Mouse (Mus musculus) thymus, postnatal 0 days (tissue): ENCODE measurements at regions not wholly inside any gene's neighbourhood (a gene's known extent, or its start where the extent isn't known, plus 50 kb on each side); places are given as distances from the start of the nearest gene placed in this dataset.

Experiments used
- DNase-seq: peaks from one replicate; pipeline ENCODE4 v3.0.0-alpha.2; 2015; ENCODE audit warnings: low spot score

DNA sequence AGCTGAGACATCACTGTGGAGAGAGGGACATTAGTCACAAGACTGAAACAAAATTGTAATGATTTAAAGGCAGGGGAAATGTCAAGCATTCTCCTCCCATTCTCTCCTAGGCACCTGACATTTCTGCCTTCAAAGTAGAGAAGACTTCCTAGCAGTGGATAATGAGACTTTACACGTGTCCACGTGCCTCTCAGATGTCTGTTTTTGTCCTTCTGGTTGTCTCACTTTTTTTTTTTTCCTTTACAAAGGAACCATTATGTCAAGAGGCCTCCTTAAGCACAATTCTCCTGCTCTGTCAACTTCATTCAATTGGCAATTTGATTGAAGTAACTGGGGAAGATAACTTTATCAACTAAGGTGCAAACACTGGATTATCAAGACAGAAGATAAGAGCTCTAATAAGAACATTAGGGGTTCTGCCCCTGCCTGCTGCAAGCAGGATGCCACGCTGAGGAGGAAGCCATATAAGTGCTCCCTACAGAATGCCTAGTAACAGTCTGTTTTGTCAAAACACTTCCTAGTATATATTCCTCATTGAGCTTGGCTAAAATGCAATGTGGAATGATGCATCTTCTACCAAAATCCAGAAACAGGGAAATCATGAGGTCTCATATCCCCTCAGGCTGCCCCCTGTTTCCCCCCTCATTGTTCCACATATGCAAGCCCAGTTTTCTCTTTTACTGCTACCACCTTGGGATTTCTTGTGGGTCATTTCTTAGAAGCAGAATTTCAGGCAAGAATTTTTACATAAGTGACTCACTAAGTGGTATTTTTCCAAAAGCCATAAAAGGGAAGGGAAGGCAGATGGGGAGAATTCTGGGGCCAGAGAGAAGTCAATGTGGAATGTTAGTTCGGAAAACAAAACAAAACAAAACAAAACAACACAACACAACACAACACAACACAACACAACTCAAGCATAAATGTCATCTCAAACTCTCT is 967.0 kb upstream of the Lrrc6 start:
- DNase-seq, result no peak

DNA sequence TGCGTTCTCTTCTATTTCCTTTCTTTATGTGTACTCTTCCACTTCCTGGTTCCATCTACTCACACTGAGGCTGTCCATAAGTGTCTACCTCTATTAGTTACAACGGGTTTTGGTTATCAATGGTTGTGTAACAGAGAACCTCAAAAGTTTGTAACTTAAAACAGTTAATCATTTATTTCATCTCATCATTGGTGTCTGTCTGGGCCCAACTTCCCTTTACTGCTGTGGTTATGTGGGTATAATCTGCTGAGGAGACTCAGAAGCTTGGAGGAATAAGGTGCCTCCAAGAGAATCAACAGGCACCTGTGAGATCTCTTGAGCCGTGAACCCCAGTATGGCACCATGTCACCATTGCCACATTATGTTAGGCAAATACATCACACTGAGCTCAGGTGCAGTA is 962.2 kb upstream of the Lrrc6 start:
- no peak for DNase-seq

DNA sequence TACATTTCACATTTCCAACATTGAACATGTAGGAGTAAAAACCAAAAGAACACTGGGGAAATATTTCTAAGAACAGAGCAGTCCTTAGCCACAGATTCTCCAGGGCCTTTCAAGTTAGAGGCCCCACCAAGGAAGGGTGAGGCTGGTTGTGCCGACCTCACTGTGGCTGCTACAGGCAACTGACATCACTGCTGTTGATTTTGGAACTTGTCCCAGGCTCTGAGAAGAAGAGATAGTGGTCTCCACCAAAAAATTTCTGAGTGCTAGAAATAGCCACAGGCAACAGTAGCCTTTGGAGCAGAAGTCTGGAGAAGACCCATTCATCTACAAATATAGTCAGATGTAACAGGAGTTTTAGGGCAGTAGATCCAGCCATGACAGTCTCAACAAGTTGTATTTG is 959.7 kb upstream of the Lrrc6 start:
- peak; percentile 7 for DNase-seq

DNA sequence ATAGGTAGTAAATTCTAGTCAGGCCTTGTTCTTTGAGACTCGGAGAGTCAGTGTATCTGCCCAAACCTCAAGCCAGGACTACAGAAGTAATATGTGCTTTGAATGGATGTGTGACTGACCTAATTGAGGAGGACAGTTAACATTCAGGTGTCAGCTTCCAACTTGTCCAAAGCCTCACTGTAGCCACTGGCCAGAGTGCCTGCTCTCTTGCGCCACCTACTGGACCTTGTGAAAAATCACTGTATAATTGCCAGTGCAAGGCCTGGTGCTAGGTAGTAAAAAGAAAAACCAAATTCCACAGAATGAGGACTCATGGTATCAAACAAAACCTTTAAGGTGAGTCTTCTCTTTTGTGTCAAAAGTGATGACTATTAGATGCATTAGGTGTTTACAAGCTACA is 933.6 kb upstream of the Lrrc6 start:
- DNase-seq, result peak; percentile 60

DNA sequence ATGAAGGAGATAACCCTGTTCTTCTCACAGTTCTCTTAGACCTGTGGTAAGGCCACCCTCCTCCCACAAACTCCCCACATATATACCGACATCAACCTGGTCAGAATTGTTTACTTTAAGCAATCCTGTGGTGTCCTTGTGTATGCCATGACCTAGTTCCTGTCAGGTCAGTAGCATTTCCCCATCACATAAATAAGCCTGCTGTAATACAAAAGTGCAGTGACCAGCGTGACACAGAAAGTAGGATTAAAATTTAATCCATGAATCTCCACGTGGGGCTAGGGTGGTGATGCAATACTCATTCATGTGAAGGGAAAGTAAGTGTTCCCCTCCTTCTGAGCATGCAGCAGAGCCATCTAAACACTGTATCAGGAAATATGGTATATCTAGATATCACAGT is 923.2 kb upstream of the Lrrc6 start:
- DNase-seq, result no peak

DNA sequence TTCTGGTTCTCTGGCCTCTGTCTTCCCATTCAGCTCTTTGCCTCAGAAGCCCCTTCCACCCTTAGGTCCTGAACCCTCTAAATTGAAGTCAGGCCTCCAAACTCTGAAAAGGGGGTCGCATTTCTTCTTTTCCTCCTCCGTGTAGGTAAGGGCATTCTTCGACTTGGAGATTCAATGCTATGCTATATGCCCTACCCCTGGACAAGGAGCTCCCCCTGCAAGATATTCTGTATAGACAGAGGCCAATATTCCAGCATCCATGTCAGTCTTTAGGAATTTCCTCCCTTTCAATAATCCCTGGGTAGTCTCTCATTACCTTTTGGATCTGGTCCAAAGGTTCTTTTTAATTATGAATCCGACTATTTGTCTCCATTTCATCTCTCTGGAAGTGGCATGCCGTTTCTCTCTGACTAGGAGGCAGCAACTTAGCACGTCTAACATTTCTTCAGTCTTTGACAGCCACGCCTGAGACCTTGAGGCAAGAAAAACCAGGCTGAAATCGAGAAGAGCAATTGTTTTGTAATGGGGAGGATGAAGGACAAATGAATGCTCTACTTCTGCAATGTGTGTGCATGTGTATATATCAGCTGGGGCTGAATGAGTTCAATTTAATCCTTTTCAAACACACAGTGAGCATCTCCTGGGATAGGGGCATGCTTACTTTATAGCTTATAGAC is 921.7 kb upstream of the Lrrc6 start:
- no peak for DNase-seq

DNA sequence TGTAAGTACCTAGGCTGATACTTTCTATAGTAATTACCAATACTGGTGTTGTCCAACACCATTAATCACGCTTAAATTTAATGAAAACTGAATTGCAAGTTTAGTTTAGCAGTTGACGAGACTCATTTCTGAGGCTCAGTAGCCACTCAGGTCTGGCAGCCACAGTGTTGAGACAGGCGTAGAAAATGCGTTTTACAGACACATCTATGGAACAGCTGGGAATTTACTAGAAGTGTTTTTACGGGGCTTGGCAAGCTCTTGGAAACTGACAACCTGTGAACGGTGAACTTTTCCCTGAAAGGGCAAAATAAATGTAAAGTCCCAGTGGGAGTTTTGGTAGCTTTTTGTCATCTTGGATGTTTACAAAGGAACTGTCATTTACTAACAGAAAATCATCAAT is 920.1 kb upstream of the Lrrc6 start:
- DNase-seq, result no peak

DNA sequence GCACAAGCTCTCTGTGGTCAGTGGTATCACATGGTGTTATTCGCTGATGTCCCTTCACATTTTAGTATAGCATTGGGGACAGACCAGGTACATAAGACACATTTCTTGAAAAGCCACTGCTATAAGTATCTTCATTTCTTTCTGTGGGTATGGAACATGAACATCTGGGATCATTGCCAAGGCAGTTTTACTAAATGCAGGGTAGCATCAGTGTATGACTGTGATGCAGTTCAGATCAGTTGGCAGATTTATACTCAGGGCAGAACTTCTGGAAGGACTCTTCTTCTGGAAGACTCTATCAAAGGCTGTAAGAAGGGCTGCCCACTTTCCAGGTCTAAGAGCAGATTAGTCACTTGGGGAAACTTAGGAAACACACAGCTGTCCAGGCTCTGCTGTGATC is 919.0 kb upstream of the Lrrc6 start:
- DNase-seq, result no peak

DNA sequence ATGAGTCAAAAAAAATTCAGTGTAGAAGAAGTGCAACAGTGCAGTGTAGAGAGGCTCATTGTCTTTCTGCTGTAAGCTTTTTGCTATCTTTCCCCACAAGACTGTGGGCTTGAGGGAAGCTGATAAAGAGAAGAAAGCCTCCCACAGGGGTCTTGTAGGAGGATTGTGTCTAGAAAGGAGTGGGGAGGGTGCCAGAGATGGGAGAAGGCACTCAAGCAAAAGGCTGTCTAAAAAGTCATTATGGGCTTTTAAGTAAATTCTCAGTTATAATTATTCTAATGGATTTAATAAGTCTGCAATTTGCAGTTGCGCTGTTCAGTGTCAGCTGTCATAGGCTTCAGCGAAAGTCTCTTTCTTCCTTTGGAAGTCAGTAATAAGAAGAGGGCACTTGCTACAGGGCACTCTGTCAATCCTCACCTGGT is 917.0 kb upstream of the Lrrc6 start:
- DNase-seq, result no peak

DNA sequence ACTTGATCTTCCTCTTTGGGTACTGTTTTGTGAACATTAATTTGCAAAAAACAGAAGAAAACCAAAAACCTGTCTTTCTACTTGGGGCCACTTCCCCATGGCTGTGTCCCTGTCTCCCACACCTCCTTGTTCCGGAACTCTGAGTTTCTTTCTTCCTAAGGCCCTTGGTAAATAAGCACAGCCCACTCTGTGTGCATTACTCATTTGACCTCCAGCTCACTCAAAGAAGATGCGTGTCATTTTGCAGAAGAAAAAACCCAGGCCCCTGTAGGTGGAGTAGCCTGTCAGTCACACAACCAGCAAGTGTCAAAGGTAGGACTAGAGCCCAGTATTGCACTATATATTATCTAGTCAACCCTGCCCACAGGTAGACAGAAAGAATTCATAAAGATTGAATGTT is 915.1 kb upstream of the Lrrc6 start:
- no peak for DNase-seq

DNA sequence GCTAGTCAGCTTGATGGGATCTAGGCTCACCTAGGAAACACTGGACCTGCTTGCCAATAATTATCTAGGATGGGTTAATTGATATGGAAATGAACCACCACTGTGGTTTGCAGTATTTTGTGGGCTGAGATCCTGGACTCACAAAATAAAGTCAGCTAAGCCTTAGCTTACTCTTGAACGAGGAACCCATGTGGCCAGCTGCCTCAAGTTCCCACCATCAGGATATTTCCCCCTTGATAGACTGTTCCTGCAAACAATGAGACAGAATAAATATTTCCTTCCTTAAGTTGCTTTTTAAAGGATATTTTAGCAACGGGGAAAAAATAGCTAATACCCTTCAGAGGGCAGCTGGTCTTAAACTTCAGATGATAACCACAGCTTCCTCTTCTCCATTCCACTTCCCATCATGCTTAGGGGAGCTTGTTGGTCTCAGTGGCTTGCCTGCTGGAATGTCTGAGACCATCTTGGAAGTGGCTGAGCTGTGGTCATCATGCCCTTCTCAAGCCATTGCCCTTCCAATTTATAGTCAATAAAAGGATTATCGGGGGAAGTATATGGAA is 913.7 kb upstream of the Lrrc6 start:
- DNase-seq, result no peak

DNA sequence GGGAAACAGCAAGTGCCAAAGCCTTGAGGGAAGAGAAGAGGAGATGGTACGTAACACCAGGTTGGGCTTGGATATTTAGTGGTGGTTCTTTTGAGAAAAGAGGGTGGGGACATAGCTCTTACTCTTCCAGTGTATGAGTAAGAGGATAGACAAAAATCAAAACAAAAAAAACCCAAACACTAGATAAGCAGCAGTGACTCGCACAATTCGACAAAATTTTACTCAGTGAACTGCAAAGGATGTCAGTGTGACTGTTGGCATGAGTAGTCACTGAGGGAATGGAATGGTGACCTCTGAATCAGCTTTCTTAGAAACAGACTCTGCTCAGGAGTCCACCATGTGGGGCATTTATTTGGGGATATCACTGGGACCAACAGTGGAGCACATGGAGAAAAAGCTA is 912.9 kb upstream of the Lrrc6 start:
- no peak for DNase-seq

DNA sequence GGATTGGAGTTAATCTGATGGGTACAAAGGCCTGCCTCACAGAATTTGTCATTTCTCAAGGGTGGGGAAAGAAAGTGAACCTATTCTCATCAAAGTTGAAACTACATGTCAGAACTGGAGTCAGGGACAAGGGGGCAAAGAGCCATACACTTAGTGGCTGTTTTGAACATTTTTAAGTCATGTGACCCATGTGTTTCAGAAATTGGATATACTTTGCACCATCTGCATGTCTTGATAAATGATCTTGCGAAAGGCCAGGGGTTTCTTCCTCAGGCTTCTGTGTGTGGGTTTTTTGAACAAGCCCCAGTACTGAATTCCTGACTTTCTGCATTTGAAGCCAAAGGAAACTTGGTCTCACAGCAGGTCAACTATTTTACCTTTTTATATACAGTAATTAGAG is 911.7 kb upstream of the Lrrc6 start:
- no peak for DNase-seq

DNA sequence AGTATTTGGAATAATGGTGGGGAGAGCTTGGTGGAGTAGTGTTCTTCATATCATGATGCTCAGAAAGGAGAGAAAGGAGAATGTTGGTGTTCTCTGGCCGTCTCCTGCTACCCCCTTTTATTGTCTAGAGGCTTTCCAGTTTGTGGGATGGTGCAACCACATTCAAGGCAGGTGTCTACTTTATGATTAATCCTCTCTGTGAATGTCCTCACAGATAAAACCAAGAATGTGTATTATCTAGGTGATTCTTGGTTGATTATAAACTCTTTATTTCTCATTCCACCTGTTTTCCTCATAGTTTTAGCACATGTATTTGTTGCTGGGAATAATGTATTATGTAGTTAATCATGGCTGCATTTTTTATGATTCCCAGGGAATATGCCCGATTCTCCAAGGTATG is 910.9 kb upstream of the Lrrc6 start:
- DNase-seq, result no peak

DNA sequence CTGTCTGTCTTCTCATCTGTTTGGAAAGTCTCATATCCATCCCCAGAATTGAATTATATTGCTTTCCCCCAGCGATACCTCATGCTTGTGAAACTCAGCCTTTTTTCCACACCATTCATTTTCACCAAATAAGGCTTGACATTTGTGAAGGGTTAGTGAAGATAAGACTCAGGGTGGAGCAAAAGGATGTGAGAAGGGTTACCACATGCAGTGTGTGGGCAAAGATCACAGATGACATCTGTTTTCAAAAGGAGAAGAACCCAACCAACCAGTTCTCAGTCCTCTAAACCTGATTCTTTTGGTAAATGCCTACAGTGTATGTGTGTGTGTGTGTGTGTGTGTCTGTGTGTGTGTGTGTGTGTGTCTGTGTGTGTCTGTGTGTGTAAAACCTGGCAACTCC is 909.3 kb upstream of the Lrrc6 start:
- DNase-seq, result peak; percentile 72

DNA sequence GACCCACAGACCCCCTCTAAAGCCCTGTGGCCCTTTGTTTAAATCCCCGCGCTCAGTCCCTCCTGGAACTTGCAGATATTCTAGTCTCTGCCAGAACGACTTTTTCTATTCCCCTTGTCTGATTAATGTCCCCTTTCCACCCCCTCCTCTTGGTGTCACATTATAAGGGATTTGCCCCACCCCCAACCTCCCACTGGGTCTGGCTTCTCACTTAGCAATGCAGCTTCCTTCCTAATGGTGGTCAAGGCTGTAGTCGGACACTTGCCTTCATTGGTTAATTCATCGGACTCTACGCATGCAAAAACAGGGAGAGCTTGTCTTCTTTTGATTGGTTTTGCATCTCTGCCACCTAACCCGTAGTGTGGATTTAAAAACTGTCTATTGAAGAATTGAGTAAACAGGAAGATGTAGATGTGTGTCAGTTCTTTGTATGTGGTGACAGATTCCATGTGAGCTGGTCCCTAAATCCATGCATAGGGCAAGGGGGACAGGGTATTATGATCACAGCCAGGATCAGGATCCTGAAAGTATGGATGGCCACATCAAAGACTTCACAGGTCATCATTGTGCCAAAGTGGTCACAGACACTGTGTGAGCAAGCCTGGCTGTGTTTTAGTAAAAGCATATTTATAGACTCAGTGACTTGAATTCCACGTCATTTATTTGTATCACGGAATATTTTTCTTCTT is 908.3 kb upstream of the Lrrc6 start:
- no peak for DNase-seq

DNA sequence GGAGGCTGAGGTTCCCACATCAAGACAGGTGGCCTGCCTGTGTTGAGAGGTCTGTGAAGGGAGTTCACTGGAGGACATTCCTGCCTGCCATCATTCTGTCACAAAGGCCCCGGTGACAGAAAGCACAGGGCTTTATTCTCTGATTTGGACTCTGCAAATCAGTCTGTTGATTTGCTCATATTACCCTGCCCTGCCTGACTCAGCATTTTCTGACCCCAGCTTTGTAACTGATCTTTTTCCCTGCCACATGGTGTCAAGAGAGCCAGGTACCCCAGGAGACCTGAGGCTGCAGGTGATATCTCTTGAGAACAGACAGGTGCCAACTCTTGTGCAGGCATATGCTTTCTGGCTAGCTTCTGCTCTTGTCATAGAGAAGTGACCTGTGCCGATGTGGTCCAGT is 906.5 kb upstream of the Lrrc6 start:
- DNase-seq, result no peak

DNA sequence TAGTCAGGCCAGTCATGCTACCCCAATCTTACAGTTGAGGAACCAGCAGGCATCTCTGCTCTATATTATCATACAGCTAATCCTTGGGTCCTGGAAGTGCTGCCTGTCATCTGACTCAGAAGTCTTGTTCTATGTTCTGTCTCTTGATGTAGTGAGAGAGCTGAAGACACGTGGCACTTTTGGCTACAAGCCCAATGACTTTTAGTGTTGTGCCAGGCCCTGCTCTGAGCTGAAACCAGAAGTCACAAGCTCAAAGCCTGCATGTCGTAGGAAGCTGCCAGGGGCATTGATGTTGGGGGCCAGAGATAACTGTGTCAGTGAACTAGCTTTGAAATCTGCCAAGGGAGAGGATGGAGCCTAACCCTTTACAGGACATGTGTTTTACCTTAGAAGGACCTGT is 904.8 kb upstream of the Lrrc6 start:
- no peak for DNase-seq

DNA sequence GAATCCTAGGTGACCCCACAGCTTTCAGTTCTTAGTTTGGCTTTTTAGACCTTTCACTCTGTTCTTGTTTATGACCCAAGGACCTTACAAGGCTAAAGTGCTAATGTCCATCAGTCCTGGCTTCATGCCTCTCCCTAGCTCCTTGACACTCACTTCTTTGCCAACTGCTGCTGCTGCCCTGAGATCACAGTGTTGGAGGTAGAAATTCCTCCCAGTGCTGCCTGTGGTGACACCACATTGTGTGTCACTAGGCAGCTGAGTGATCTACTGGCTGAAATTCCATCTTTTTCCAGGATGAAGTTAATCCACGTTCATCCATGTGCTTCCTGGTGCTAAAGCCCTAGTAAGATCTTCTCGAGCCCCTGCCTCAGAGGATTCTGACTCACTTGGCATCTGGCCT is 904.3 kb upstream of the Lrrc6 start:
- no peak for DNase-seq

DNA sequence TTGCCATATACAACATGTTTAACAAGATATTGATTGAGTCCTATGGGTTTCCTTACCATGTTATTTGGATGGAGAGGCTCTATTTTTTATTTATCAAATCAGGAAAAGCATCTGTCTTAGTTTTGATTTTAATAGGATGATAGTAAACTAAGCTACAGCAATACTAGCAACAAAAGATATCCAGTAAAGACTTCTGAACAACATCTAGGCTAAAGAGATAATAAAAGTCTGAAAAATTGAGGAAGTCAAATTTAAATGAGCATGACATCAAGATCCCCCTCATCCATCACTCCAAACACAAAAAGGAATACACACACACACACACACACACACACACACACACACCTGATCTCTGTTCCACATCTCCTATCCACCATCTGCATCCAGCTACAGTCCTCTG is 901.6 kb upstream of the Lrrc6 start:
- no peak for DNase-seq

DNA sequence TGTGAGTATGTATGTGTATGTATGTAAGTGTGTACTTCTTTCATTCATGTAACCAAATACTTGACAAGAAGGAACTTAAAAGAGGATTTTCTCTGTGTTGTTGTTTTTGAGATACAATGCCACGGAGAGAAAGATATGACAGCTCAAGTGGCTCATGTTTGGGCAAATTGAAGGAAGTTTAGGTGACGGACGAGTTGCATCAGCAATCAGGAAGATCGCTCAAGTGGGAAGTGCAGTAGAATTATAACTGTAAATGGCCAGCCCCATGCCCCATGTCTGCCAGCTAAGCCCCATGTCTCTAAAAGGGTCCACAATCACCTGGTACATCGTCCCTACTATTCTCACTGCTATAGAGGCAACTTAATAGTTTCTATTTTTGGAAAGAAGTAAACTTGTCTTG is 896.6 kb upstream of the Lrrc6 start:
- no peak for DNase-seq

DNA sequence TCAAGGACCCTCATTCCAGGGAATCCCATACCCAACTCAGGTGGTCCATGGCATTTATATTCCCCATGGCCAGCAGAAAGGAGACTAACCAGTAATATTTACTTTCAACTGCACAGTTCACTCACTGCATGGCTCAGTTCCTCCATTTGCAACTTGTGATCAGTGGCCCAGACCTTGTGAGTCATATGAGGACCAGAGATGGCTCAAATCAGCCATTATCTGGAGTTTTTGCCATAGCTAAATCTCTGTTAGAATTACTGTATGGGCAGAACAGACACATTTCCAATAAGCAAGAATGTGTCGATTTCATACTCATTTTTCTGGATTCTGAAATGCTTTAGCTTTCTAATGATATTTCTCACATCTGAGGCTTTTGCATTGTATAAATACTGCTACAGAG is 894.4 kb upstream of the Lrrc6 start:
- DNase-seq, result no peak
